Mouse (Mus musculus) lung, adult 18-20 months (tissue): Measurements from ENCODE around the gene Ctnnbl1.

Experiments
- DNase-seq, 2 experiments: peaks; one replicate each; pipeline ENCODE4 v3.0.0; 2022; ENCODE audit warnings: mixed read lengths in 2 of 2

The Ctnnbl1 gene

DNA sequence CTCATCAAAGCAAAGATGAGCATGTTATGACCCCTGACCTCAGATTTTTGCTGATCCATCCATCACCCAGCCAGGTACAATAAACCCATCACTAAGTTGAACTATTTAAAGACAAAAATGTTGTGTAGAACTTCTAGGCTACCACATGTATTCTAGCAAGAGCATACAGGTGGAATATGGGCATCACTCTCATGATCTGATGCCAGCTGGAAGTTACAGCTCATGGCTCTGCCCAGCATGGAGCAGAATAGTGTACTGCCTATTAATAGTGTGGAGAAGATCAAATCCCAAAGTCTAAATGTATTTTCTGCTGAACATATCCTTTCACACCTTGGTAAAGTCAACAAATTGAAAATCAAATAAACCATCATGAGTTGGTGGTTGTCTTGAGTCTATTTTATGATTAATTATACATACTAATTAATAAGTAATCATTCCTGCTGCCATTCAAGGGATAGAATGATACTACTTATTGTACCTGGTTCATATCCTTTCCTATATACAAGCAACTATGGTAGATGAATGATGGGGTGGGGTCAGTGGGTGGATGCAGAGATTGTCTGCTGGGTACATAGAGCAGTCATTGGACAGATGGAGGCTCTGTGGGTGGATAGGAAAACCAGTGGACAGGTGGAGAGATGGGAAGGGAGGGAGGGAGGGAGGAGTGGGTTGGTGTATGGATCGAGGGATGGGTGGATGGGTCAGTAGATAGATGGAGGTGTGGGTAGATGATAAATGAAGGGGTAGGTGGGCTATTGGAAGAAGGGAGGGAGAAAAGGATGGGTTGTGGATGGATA, 58.6 kb downstream of the Ctnnbl1 start:
- no peak for DNase-seq

DNA sequence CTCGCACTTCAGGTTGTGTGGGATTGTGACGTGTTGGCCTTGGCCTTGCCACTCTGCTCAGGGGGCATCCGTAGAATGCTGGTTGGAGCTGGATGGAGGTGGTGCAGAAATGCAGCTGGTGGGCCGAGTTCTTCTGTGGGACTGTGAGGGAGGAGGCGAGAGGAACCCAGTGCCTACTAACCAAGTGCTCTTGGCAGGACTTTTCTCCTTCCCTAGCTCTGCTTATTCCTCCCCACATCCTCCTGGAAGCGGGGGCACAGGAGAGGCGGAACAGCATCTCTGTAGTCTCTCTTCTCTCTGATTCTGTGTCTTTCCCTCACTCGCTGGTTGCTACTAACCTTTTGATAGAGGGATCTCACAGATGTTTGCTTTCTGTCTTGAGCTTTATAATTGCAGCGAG, 62.3 kb downstream of the Ctnnbl1 start:
- no peak for DNase-seq

DNA sequence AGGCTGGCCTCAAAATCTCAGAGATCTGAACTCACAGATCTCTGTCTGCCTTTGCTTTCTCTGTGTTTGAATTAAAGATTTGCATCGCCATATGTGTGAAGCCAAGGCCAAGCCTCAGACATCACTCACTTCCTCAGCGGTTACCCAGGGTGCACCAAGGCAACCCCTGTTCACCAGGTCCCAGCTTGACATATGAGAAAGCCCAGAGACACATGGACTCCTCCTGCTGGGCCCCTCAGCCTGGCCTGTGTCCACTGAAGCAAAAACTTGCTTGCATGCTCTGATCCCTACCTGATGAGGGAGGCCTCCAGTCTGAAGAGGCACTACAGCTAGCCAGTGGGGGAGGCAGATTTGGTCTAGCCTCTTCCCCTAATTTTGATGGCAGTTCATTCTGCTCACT, 63.1 kb downstream of the Ctnnbl1 start:
- no peak for DNase-seq

DNA sequence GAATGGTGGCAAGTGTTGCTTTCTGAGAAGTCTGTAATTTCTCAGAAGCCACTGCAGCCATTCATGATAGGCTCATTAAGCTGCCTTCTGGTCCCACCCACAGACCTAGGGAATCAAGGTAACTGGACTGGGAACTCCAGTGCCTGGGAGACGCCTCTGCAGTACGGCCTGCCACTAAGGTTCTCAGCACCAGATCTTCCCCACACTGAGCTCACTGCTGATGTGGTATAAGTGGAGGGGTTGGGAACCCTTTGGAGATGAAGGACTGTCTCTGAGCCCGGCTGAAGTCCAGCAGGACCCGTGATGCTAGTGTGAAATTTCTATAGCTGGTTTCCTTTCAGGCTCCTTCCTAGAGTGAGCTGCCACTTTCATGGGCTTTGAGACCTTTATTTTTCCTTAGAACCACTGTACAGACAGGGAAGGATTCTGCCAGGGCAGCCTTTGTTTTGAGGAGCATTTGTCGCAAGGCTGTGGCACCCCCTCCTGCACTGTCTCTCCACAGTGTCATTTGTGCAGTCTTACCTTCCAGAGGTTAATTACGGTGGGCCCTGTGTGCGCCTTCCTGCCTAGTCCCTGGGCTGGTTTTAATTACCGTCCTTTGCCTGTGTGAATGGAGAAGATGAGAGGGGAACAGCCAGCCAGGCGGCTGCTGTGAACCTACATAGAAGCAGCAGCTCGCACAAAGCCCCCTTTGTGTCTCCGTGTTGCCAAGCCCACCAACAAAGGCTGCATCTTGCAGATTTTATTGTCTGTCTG, 63.7 kb downstream of the Ctnnbl1 start:
- DNase-seq: no peak

DNA sequence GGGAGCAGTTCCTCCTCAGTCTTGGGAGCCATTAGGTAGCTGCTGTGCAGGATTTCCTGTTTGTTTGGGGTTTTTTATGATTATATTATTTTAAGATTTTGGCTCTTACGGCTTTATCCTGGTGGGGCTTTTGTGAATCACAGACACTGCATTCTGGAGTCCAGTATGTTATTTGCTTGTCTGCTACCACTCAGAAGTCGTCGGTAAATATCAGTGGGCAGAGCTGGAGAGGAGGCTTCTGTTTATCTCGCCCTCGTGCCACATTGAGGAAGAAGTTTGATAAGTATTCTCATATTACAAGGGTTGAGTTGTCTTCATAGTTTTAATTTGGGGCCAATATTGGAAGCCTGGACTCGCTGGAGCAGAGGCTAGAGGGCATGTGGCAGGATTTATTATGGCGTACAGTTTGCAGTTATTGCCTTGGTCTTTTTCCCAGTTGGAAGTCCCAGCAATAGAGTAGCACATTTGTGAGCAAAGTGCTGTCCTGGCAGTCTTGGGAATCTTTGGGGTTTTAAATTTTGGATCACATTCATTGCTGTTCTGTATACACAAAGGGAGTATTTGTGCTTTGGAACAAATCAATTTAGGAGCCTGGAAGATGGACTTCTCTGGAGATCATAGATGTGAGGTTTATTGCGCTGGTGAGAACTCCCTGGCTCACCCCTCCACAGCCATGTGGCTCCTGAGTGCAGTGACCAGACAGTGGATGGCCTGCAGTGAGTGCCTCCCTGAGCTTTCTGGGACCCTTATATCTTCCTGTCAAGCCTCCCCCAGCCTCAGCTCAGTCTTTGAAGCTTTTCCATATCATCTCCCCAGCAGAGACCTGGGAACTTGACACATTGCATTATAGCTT, 64.5 kb downstream of the Ctnnbl1 start:
- no peak for DNase-seq

DNA sequence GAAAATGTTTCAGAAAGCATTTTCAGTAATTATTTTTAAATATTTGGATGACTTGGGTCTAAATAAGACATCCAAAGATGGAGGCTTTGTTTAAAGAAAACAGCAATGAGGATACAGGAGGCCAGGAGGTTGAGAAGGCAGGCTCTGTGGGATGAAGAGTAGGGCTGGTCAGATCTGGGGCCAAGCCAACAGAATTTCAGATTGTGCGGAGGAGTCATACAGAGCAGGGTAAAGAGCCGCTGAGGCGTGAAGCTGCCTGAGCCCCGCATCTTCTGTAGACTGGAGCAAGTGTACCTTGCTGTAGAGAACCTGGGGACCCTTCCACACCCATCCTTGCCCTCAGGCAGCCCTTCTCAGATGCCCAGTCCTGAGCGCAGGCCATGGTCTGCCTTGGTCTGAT, 65.5 kb downstream of the Ctnnbl1 start:
- DNase-seq: no peak

DNA sequence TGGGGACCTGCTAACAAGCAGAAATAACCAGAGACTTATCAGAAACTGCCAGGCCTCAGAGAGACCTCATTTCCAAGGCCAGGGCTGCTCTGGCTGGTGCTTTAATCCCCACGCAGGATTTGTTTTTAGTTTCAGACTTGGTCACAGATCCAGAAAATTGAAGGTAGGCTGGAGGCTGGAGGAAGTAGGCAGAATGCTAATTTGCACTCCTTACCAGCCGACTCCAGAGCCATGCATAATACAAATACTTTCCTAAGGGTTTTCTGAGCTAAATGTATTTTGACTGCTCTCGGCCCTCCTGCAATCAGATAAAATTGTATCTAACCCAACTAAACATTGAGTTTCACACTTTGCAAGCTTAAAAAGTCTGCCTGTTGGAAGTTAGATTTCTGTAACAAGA, 67.2 kb downstream of the Ctnnbl1 start:
- no peak for DNase-seq

DNA sequence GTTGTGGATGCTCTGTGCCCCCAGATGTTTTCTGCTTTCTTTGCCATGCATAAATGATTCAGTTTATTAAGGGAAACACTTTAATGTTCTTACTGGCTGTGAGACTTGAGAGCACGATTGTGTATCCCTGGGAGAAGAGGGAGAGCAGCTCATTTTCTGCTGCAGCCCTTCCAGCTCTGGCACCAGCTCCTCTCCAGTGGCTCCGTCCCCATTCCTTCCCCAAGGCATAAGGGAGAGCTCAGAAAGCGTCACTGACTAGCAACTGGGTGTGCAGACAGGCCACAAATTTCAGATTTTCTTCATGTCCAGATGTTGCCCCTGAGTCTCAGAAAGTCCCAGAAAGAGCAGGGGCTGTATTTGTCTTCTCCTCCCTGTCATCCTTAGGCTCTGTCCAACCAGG, 67.9 kb downstream of the Ctnnbl1 start:
- DNase-seq: no peak

DNA sequence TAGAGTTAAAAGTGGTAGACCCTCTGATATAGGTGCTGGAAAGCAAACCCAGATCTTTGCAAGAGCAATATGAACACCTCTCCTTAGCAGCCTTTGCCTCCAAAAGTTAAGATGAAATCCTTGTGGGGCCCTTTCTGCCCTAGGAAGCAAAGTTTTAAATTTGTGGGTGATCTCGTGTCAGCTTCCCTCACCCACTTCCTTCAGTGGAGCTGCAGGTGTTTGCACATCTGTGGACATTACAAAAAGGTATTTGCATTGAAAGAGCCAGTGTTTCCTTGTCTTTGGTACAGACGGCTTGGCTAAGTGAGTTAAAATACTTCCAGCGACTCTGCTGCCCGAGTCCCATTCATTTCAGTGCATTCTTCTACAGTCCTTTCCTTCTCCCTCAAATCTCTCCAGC, 69.9 kb downstream of the Ctnnbl1 start:
- DNase-seq: no peak

DNA sequence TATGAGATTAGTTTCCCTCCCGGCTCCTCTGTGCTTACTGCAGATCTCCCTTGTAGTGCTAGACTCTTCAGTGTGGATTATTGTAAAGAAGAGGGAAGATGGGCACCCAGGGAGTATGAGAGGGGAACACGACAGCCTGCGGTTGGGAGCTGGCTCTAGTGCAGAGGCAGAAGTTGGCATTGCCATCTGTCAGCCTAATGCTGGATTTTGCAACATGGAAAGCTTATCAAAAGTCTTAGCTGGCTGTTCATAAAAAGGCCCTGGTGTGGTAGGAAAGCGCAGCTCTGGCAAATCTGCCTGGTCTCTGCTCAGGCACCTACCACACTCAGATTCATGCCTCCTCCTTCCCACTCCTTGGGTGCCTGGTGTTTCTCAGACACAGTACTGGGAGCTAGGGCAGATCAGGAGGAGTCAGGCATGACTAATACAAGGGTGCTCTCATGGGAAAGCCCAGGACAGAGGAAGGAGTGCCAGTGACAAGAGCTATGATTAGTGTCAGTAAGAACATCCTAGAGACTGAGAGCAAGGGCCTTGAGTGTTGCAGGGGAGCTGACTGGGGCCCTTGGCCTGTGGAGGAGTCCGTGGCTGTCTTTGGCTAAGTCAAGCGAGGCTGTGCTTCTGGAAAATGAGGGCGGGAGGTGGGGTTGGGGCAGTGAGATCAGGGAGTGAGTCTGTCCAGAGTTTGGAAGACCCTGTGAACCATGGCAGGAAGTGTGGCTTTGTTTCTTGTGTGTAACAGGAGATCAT, 70.6 kb downstream of the Ctnnbl1 start:
- DNase-seq: no peak

DNA sequence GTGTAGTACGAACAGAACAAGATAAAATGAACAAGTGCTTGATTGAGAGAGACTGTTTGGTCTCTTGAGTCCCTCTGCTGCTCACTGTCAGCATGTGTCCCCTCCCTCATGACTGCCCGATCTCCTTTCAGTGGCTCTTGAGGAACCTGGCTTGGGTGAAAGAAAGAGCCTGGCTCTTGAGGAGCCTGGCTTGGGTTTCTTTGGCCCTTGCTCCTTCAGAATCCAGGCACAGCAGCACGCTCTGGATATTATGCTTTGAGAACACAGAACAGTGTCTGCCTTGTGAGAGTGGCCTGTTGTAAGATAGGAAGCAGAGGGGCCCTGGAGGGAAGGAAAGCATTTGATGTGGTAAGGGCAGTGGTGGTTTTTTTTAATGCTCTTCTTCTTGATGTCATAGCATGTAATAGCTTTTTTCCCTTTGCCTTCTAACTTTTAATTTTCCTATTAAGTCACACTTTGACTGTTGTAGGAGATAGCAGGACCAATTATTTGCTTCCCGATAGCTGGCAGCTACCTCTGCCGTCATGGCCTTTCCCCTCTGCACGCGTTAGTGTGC, 71.2 kb downstream of the Ctnnbl1 start:
- DNase-seq: no peak

DNA sequence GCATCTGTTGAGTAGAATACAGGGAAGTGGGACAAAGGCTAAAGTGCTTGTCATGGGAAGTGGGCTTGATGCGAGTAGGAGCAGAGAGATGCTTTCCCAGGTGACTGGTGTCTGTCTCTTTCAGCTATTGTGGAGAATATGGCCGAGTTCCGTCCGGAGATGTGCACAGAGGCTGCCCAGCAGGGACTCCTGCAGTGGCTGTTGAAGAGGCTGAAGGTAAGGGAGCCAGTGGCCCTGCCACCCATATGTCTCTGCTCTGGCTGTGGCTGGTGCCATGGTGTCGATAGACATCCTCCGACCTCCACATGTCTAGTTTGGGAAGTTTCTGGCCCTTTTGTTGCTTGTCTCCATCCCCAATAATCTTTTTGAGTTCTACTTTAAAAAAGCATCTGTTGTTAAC, 72.1 kb downstream of the Ctnnbl1 start:
- DNase-seq: no peak

DNA sequence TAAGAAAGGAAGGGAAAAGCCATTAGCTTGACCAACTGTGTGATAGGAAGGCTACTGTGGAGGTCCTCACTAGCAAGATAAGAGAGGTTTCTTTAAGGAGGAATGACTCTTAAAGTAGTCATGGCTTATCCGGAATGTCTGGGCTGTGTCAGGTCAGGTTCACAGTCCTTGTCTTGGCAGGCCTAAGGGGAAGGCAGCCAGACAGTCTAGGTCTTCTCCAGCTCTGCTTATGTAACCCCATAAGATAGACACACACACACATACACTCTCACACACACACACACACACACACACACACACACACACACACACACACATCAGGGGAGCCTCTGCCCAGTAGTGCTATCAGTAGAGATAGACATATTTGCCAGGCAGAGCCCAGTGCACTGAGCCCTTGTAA, 73.5 kb downstream of the Ctnnbl1 start:
- DNase-seq: no peak

DNA sequence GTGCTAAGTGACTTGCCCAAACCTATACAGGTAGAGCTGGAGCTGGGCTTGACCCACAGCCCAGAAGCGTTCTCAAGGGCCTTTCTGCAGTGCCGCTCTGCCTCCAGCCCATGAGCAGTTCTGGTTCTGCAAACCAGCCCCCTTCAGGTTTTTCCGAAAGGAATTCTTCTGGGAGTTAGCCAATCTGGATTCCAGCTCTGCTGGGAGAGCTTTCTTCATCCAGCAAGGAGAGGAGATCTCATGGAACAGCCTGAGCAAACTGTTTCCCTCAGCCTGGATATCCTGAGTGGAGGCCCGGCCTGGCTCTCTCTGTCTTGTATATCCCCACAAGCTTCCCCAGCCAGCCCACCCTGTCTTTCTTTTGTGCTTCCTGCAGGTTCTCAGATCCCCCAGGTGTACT, 75.9 kb downstream of the Ctnnbl1 start:
- no peak for DNase-seq

DNA sequence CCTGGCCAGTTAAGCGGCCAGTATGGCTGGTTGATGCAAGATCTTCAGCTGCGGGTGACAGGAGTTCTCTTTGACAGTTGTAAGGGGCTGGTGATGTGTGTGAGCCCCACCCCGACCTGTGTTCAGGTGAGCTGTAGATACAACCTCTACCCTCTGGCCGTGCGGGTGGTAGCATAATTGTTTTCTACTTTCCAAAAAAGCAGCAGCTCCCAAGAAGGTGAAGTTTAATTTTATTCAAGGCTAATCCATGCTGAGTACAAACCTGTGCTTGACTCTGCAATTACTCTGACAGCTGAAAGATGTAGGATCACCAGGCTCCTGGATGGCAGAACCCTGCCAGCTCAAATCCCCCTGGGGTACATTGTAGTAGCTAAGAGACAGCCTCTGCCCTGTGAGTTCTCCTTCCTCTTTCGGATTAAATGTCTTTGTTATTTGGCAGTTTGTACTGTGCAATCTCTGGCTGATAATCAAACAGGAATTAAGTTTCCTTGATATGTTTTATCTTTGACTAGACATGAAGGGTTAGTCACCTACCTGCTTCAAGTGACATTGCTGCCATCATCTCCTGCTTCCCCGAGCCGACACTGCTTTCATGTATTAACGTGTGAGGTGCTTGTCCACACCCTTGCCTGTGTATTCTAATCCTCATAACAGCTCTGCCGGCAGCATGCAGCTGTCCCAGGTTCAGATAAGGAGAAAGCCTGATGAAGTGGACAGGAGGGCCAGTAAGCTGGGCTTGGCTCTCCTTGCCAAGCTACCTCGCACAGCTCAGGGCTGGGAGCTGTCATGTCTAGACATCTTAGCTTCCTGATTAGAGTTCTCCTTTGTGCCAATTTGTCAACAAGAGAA, 77.1 kb downstream of the Ctnnbl1 start:
- DNase-seq: no peak

DNA sequence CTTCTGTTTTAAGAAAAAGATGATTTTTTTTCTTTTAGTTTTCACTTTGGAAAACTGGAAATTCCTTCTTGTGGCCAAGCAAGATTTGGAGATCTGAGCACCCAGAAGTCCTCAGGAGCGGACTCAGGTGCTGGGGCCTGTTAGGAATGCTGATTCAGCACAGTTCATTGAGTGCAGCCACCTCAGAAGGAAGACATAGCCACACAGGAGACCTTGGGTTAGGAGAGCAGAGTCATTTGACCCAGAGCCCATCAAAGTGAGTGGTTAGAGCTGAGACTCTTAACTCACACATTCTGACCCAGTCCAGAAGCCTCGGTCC, 77.7 kb downstream of the Ctnnbl1 start:
- no peak for DNase-seq

DNA sequence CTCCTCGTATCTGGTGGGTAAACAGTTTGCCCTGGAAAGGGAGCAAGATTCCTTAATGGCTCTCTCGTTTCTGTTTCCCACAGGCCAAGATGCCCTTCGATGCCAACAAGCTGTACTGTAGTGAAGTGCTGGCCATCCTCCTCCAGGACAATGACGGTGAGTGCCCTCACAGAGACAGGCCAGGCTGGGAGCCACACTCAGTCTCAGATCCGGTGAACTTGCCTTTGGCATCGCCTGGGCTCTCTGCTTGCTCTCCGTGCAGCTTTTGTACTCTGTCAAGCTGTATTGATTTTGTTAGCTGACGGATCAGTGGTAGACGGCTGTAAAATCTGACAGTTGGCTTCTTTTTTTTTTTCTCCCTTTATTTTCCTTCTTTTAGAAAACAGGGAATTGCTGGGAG, 80.5 kb downstream of the Ctnnbl1 start:
- no peak for DNase-seq

DNA sequence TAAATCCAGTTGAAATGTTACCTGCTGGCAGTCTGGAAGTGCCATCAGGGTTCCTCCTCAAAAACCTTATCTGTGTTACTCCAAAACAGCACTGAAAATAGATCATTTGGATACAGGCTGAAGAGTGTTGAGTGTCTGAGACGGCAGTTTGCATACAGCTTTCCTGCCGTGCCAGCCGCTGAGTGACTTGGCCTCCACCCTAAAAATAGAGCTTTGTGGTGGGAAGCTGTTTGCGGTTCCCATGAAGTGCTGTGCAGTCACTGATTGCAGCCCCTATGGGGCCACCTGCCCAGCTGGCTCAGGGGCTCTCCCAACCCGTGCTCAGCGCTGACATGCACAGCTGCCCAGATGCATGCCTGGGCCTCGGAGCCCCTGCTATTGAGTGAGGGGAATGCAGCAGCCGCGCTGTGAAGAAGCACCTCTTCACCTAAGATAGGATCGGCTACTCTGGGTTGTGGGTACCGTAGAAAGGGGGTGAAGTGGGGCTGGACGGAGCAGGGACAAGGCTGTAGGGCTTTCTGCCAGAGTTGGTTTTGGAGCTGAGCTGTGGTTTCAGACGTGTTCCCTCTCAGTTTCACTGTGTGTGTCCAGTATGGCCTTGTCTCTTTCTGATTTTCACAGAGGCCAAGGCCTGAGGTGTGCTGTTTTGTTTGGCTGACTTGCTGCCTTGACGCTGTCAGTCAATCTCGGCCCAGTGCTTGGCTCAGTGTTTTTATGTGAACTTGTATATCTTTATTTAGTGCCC, 81.5 kb downstream of the Ctnnbl1 start:
- DNase-seq: no peak

DNA sequence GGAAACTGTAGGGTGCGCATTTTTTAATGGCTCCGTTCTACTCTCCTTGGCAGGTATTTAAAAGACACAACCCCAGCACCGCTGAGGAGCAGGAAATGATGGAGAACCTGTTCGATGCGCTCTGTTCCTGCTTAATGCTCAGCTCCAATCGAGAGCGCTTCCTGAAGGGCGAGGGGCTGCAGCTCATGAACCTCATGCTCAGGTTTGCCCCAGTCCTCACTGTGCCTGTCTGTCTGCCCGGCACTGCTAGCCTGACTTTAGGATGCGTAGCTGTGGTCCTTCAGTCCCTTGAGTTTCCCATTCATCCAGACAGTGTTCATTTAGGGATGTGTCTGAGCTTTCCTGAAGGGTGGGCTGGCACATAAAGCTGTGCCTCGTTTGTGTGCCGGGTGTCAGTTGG, 82.2 kb downstream of the Ctnnbl1 start:
- DNase-seq: no peak

DNA sequence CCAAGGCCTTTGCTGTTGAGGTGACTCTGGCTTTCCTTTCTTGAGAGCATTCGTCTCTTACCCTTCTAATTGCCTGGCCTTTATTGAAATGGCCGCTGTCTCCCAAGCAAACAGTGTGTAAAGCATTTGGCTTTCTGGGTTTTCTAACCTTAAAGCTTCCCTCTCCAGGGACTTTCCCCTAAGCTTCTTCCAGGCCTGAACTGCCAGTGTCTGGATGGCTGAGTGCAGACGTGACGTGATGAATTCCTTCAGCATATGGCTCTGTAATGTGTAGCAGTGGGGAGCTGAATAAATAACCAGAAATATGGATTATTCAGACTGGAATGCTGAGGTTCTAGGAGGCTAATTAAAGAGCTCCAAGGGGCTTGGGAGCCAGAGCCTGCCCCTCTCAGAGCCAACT, 84.1 kb downstream of the Ctnnbl1 start:
- no peak for DNase-seq

DNA sequence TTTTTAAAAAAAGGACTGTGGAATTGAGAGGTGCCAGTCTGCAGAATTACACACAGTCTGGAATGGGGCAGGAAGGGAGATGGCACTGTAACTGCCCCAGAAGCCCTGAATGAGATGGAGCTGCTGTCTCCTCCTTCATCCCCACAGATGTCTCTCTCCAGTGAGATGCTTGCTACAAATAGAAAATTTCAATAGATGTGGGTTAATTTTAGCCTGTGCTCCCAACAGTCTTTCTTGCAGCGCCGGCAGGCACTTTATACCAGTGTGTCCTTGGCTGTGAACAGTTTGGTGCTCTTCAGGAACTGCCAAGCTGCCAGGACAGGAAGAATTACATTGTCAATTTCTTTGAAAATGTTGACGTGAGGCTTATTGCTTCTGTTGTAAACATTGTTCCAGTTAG, 86.3 kb downstream of the Ctnnbl1 start:
- DNase-seq: no peak
